Mouse (Mus musculus) C2C12 (cell line): ENCODE data around the gene Tppp3. TPM values are rescaled to one million over a fixed set of nuclear protein-coding genes. Genes with fewer than 3 reads are reported as not detected.

Experiments used
- H3K27me3 ChIP-seq: one replicate; pipeline ENCODE4 v1.6.1; 2011; ENCODE audit not compliant: control insufficient read depth, insufficient read depth, insufficient read length
- H3K36me3 ChIP-seq: one replicate; pipeline ENCODE4 v1.6.1; 2011; ENCODE audit not compliant: control insufficient read depth, insufficient read depth
- H3K4me3 ChIP-seq: one replicate; pipeline ENCODE4 v1.5.1; 2011; ENCODE audit warnings: mild to moderate bottlenecking, control low read depth; ENCODE audit not compliant: poor library complexity, insufficient read depth, severe bottlenecking
- H3K79me2 ChIP-seq: one replicate; pipeline ENCODE4 v1.6.1; 2011; ENCODE audit not compliant: control insufficient read depth, insufficient read depth
- H3K79me3 ChIP-seq: one replicate; pipeline ENCODE4 v1.6.1; 2011; ENCODE audit warnings: low read depth, control low read depth
- H3ac ChIP-seq: one replicate; pipeline ENCODE3; 2011; ENCODE audit warnings: low read depth; ENCODE audit not compliant: control insufficient read depth, insufficient read length
- CEBPB ChIP-seq: IDR thresholded peaks from one replicate; pipeline ENCODE4 v1.6.1; 2011; ENCODE audit warnings: low read depth, mild to moderate bottlenecking, control low read depth, moderate library complexity
- CTCF ChIP-seq: IDR thresholded peaks from one replicate; pipeline ENCODE4 v1.5.1; 2011; ENCODE audit not compliant: control insufficient read depth, insufficient read depth, insufficient read length
- FOSL1 ChIP-seq: IDR thresholded peaks from one replicate; pipeline ENCODE4 v1.8.0; 2011; ENCODE audit warnings: mild to moderate bottlenecking, low read length; ENCODE audit not compliant: poor library complexity, insufficient read depth, severe bottlenecking
- MAX ChIP-seq: IDR thresholded peaks from one replicate; pipeline ENCODE4 v1.6.1; 2011; ENCODE audit warnings: mild to moderate bottlenecking, control low read depth
- MYOD1 ChIP-seq: IDR thresholded peaks from one replicate; pipeline ENCODE4 v1.6.1; 2011; ENCODE audit warnings: low read depth; ENCODE audit not compliant: control insufficient read depth, insufficient read length
- MYOG ChIP-seq: IDR thresholded peaks from one replicate; pipeline ENCODE4 v1.6.1; 2011; ENCODE audit not compliant: control insufficient read depth, insufficient read length; ENCODE audit errors: extremely low read depth
- USF1 ChIP-seq: IDR thresholded peaks from one replicate; pipeline ENCODE4 v1.6.1; 2011; ENCODE audit warnings: low read depth, mild to moderate bottlenecking, control low read depth, moderate library complexity
- polyA plus RNA-seq: library from polyadenylated mRNA; unstranded; fragments of >200 nt; fragmentation: generic; extraction: Trizol; gene quantifications from one replicate; pipeline ENCODE4 v1.2.1, GENCODE M21; 2012; ENCODE audit warnings: missing spikeins

Tppp3 gene
- polyA plus RNA-seq, 1 experiment = 219 TPM

- H3ac ChIP-seq = peak overlapping the region; percentile 2
- H3K79me2 ChIP-seq = peaks cover 9% of the 10 kb centered on the region
- TF ChIP-seq MYOG (no peak), CTCF (no peak), FOSL1 (no peak), MAX (no peak), CEBPB (no peak), USF1 (no peak), MYOD1 (no peak)
- H3K4me3 ChIP-seq = peak overlapping the region; percentile 28
- no peaks in the 10 kb centered on the region for H3K79me3 ChIP-seq
- H3K36me3 ChIP-seq = peaks cover 15% of the 10 kb centered on the region
- no peaks in the 10 kb centered on the region for H3K27me3 ChIP-seq
Measured at GRCm38 (mm10) chr8:105470262-105470661, 1.1 kb downstream of the Tppp3 start.

- TF ChIP-seq MYOD1 = no peak
- no peak for TF ChIP-seq USF1
- no peak for TF ChIP-seq MAX
- no peak for TF ChIP-seq CEBPB
- TF ChIP-seq FOSL1 = no peak
- no peak for TF ChIP-seq MYOG
- Histone ChIP-seq H3K27me3 (no peaks in the 10 kb centered on the region), H3K79me2 (peaks cover 9% of the 10 kb centered on the region), H3K36me3 (peaks cover 11% of the 10 kb centered on the region), H3K4me3 (peak overlapping the region; percentile 28), H3K79me3 (no peaks in the 10 kb centered on the region), H3ac (no peak overlapping the region)
Measured at GRCm38 (mm10) chr8:105469816-105470215, 1.5 kb downstream of the Tppp3 start.

GRCm38 (mm10) chr8:105469041-105469695, 2.2 kb downstream of the Tppp3 start:
- Histone ChIP-seq H3K27me3 (no peaks in the 10 kb centered on the region), H3K4me3 (no peak overlapping the region), H3K79me3 (no peaks in the 10 kb centered on the region), H3K36me3 (peaks cover 11% of the 10 kb centered on the region), H3K79me2 (peaks cover 9% of the 10 kb centered on the region), H3ac (no peak overlapping the region)
- TF ChIP-seq CTCF (no peak), MYOG (no peak), CEBPB (no peak), USF1 (no peak), FOSL1 (no peak), MYOD1 (no peak), MAX (no peak)

- H3K4me3 ChIP-seq = no peak overlapping the region
- TF ChIP-seq MYOG (no peak), MYOD1 (no peak), CTCF (no peak)
- H3K27me3 ChIP-seq = no peaks in the 10 kb centered on the region
- H3ac ChIP-seq = no peak overlapping the region
- no peaks in the 10 kb centered on the region for H3K79me3 ChIP-seq
- peaks cover 9% of the 10 kb centered on the region for H3K79me2 ChIP-seq
- peaks cover 6% of the 10 kb centered on the region for H3K36me3 ChIP-seq
Measured at GRCm38 (mm10) chr8:105468002-105468720, 3.2 kb downstream of the Tppp3 start.

- Histone ChIP-seq H3K79me2 (peaks cover 9% of the 10 kb centered on the region), H3K27me3 (no peaks in the 10 kb centered on the region), H3K4me3 (no peak overlapping the region), H3K36me3 (peaks cover 6% of the 10 kb centered on the region), H3ac (no peak overlapping the region), H3K79me3 (no peaks in the 10 kb centered on the region)
- no peak for TF ChIP-seq CTCF
- no peak for TF ChIP-seq MAX
- no peak for TF ChIP-seq MYOG
- no peak for TF ChIP-seq USF1
- no peak for TF ChIP-seq MYOD1
- no peak for TF ChIP-seq CEBPB
- TF ChIP-seq FOSL1 = no peak
Measured at GRCm38 (mm10) chr8:105467396-105467985, 3.8 kb downstream of the Tppp3 start.
